Mouse (Mus musculus) forebrain, postnatal 0 days (tissue): ENCODE measurements around the gene Prpf38b. TPM values are rescaled to one million over a fixed set of nuclear protein-coding genes. Genes with fewer than 3 reads are reported as not detected.

Experiments
- ATAC-seq: fragments of 200-750 bp; cut with Nextera tagmentation; 2 replicates; pipeline ENCODE4 v1.8.0; 2017; ENCODE audit warnings: mild to moderate bottlenecking, moderate library complexity
- DNase-seq: peaks from one replicate; pipeline ENCODE4 v3.0.0-alpha.2; 2015
- H3K27ac ChIP-seq: fragments of 300-500 bp; sonication (generic); 2 replicates; pipeline ENCODE4 v1.5.1; 2014; ENCODE audit warnings: low read depth, mild to moderate bottlenecking, antibody characterized with exemption, low read length, moderate library complexity, mixed read lengths
- H3K27me3 ChIP-seq: fragments of 300-500 bp; sonication (generic); 2 replicates; pipeline ENCODE4 v1.6.1; 2014; ENCODE audit warnings: mild to moderate bottlenecking, low read length, mixed read lengths; ENCODE audit not compliant: insufficient read depth
- H3K36me3 ChIP-seq: fragments of 300-500 bp; sonication (generic); 2 replicates; pipeline ENCODE4 v1.6.1; 2014; ENCODE audit warnings: mild to moderate bottlenecking, moderate library complexity; ENCODE audit not compliant: insufficient read depth
- H3K4me1 ChIP-seq: fragments of 300-500 bp; sonication (generic); 2 replicates; pipeline ENCODE4 v1.6.1; 2014; ENCODE audit warnings: antibody characterized with exemption; ENCODE audit not compliant: insufficient read depth
- H3K4me2 ChIP-seq: fragments of 300-500 bp; sonication (generic); 2 replicates; pipeline ENCODE4 v1.6.1; 2014; ENCODE audit warnings: low read depth, mild to moderate bottlenecking, moderate library complexity
- H3K4me3 ChIP-seq: fragments of 300-500 bp; sonication (generic); 2 replicates; pipeline ENCODE4 v1.5.1; 2014; ENCODE audit warnings: low read depth, low read length, mixed read lengths
- H3K9ac ChIP-seq: fragments of 300-500 bp; sonication (generic); 2 replicates; pipeline ENCODE4 v1.6.1; 2014; ENCODE audit warnings: mild to moderate bottlenecking
- H3K9me3 ChIP-seq: fragments of 300-500 bp; sonication (generic); 2 replicates; pipeline ENCODE4 v1.6.1; 2016; ENCODE audit warnings: low read length
- CTCF ChIP-seq: sonication (generic); IDR thresholded peaks from 2 replicates; pipeline ENCODE4 v1.5.1; 2016; ENCODE audit warnings: antibody characterized with exemption, control low read depth, low read depth
- WGBS: fragments of 180-500 bp; shearing (Covaris S2); extraction: QIAGEN DNeasy Blood & Tissue Kit; methylation state at CpG from one replicate; pipeline ENCODE4 v1.1.7; 2014; 5-methylcytosine and 5-hydroxymethylcytosine counted together
- polyA plus RNA-seq: library from polyadenylated mRNA; unstranded; fragments of >200 nt; fragmentation: Nextera tagmentation; extraction: Ambion mirVana; gene quantifications from 2 replicates; pipeline ENCODE4 v1.2.1, GENCODE M21; 2015
- total RNA-seq: library from RNA; depleted of rRNA; stranded (reverse); fragments of >200 nt; gene quantifications from 2 replicates; pipeline ENCODE4 v1.2.3, GENCODE M21; 2014

Gene Prpf38b
- total and polyA plus RNA-seq, 2 experiments from 2014 or later = 33.4 to 34.3 TPM

DNA sequence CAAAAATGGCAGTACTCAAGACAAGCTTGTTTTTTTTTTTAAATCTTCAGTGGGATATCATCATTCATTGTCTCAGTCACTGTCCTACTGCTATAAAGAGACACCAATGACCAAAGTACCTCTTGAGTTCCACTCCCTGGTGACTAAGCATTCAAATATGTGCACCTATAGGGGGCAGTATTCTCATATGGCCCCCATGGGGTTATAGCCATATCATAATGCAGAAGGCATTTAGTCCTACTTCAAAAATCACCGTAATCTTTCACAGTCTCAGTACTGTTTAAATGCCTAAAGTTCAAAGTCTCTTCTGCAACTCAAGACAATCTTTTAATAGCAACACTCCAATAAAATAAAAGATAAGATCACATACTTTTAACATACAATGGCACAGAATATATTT is 7.3 kb upstream of the Prpf38b start:
- no peak overlapping the region for H3K4me2 ChIP-seq
- no peak overlapping the region for H3K9ac ChIP-seq
- WGBS = 96% methylated on average over 1 of the region's 1 CpGs
- H3K4me1 ChIP-seq = no peaks in the 10 kb centered on the region
- no peak for DNase-seq
- H3K27me3 ChIP-seq = no peaks in the 10 kb centered on the region
- no peaks in the 10 kb centered on the region for H3K36me3 ChIP-seq
- no peak for ATAC-seq
- H3K4me3 ChIP-seq = no peak overlapping the region
- TF ChIP-seq CTCF = no peak
- no peaks in the 10 kb centered on the region for H3K9me3 ChIP-seq
- no peak overlapping the region for H3K27ac ChIP-seq

DNA sequence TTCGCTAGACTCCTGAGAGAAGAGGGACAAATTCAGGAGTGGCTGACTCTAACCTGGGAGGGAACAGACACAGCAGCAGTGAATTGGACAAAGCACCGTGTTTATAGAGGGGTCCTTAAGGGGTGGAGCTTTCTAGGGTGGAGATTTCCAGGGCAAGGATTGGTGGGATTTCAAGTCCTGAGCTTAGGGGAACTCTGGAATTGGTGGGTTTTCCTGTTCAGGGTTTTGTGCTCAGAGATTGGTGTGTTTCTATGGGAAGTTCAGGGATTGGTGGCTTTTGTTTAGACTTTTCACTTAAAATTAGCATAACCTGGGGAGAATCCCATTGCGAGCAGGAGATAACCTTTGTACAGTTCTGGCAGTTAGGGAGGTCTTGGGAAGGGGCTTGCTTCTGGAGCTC is 6.5 kb upstream of the Prpf38b start:
- H3K9me3 ChIP-seq = no peaks in the 10 kb centered on the region
- no peaks in the 10 kb centered on the region for H3K4me1 ChIP-seq
- no peak overlapping the region for H3K27ac ChIP-seq
- H3K4me2 ChIP-seq = no peak overlapping the region
- H3K4me3 ChIP-seq = no peak overlapping the region
- WGBS = 49% methylated on average over 3 of the region's 3 CpGs
- ATAC-seq (no peak), DNase-seq (no peak)
- H3K36me3 ChIP-seq = no peaks in the 10 kb centered on the region
- no peak for TF ChIP-seq CTCF
- no peaks in the 10 kb centered on the region for H3K27me3 ChIP-seq
- H3K9ac ChIP-seq = no peak overlapping the region

GRCm38 (mm10) chr3:108916857-108917256 is 5.3 kb upstream of the Prpf38b start:
- Histone ChIP-seq H3K4me1 (no peaks in the 10 kb centered on the region), H3K27ac (no peak overlapping the region), H3K4me3 (no peak overlapping the region), H3K27me3 (no peaks in the 10 kb centered on the region), H3K9me3 (no peaks in the 10 kb centered on the region), H3K4me2 (no peak overlapping the region), H3K9ac (no peak overlapping the region), H3K36me3 (no peaks in the 10 kb centered on the region)
- no peak for DNase-seq
- no peak for TF ChIP-seq CTCF
- WGBS = 12% methylated on average over 4 of the region's 4 CpGs
- ATAC-seq = peak; percentile 36; the same call in 1 of the 2 replicates

DNA sequence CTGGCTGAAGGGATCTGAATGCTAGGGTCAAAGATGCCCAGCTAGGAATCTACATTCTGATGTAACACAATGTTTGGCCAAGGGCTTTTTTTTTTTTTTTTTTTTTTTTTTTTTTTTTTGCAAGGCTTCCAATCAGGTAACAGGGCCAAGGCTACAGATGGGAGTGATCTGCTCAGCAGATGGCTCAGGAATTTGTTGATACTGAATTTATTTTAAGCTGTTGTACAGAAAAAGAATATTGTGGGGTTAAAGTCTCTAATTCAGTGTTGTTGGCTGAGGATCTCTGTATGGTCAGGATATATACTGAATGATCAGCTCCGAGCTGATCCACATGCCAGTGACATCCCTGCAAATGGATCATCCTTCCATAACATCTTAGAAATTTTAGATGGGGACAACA is 4.5 kb upstream of the Prpf38b start:
- ATAC-seq (no peak), DNase-seq (peak; percentile 41)
- 63% methylated on average over 1 of the region's 1 CpGs for WGBS
- H3K27me3 ChIP-seq = no peaks in the 10 kb centered on the region
- H3K9ac ChIP-seq = no peak overlapping the region
- H3K27ac ChIP-seq = no peak overlapping the region
- no peaks in the 10 kb centered on the region for H3K4me1 ChIP-seq
- no peaks in the 10 kb centered on the region for H3K9me3 ChIP-seq
- H3K4me2 ChIP-seq = no peak overlapping the region
- TF ChIP-seq CTCF = no peak
- H3K36me3 ChIP-seq = no peaks in the 10 kb centered on the region
- H3K4me3 ChIP-seq = no peak overlapping the region

- peak overlapping the region; percentile 71 for H3K4me3 ChIP-seq
- H3K27ac ChIP-seq = peak overlapping the region; percentile 96
- H3K9me3 ChIP-seq = no peaks in the 10 kb centered on the region
- TF ChIP-seq CTCF = peak; percentile 70
- H3K4me2 ChIP-seq = peak overlapping the region; percentile 98
- H3K4me1 ChIP-seq = no peaks in the 10 kb centered on the region
- H3K27me3 ChIP-seq = no peaks in the 10 kb centered on the region
- DNase-seq = peak; percentile 75
- peaks cover 9% of the 10 kb centered on the region for H3K36me3 ChIP-seq
- WGBS = under 1% methylated on average over 43 of the region's 44 CpGs
- peak overlapping the region; percentile 76 for H3K9ac ChIP-seq
- peak; percentile 78 for ATAC-seq
Observed at GRCm38 (mm10) chr3:108911081-108911547, 413 bp downstream of the Prpf38b start.

- Histone ChIP-seq H3K4me1 (no peaks in the 10 kb centered on the region), H3K36me3 (peaks cover 13% of the 10 kb centered on the region), H3K9me3 (no peaks in the 10 kb centered on the region), H3K4me3 (peak overlapping the region; percentile 71), H3K27me3 (no peaks in the 10 kb centered on the region), H3K27ac (peak overlapping the region; percentile 96), H3K9ac (peak overlapping the region; percentile 76), H3K4me2 (peak overlapping the region; percentile 98)
- ATAC-seq = no peak
- no peak for DNase-seq
- TF ChIP-seq CTCF = no peak
- under 1% methylated on average over 32 of the region's 32 CpGs for WGBS
Observed at GRCm38 (mm10) chr3:108910303-108911080, 1.0 kb downstream of the Prpf38b start.

- no peak for ATAC-seq
- no peak overlapping the region for H3K4me3 ChIP-seq
- H3K4me2 ChIP-seq = no peak overlapping the region
- no peak overlapping the region for H3K9ac ChIP-seq
- H3K4me1 ChIP-seq = no peaks in the 10 kb centered on the region
- peaks cover 33% of the 10 kb centered on the region for H3K36me3 ChIP-seq
- H3K27ac ChIP-seq = no peak overlapping the region
- no peak for TF ChIP-seq CTCF
- H3K9me3 ChIP-seq = no peaks in the 10 kb centered on the region
- H3K27me3 ChIP-seq = no peaks in the 10 kb centered on the region
- WGBS = 93% methylated on average over 6 of the region's 6 CpGs
- no peak for DNase-seq
Observed at GRCm38 (mm10) chr3:108902934-108903333, 8.6 kb downstream of the Prpf38b start.
